Mouse (Mus musculus) embryonic fibroblast, embryonic 13.5 days (primary cell): ENCODE data around the gene Kcnn3. TPM values are rescaled to one million over a fixed set of nuclear protein-coding genes. Genes with fewer than 3 reads are reported as not detected.
A peak's percentile ranks its signal among the peaks of the same experiment; 100 is the strongest.

Experiments used
- H3K27ac ChIP-seq: 2 replicates; pipeline ENCODE4 v1.5.1; 2012; ENCODE audit warnings: low read length, control low read depth, inconsistent platforms; ENCODE audit not compliant: insufficient read depth
- H3K4me1 ChIP-seq: 2 replicates; pipeline ENCODE4 v1.6.1; 2011; ENCODE audit warnings: low read length; ENCODE audit not compliant: control insufficient read depth, insufficient read depth
- H3K4me3 ChIP-seq: 2 replicates; pipeline ENCODE4 v1.5.1; 2011; ENCODE audit warnings: mild to moderate bottlenecking, control low read depth, low read length; ENCODE audit not compliant: insufficient read depth
- CTCF ChIP-seq: IDR thresholded peaks from 2 replicates; pipeline ENCODE4 v1.5.1; 2011; ENCODE audit warnings: mild to moderate bottlenecking, control low read depth, low read length, moderate library complexity, borderline replicate concordance; ENCODE audit not compliant: insufficient read depth
- POLR2A ChIP-seq: IDR thresholded peaks from 2 replicates; pipeline ENCODE4 v1.6.1; 2011; ENCODE audit warnings: low read depth, mild to moderate bottlenecking, control low read depth, low read length, moderate library complexity
- polyA plus RNA-seq: library from polyadenylated mRNA; stranded (reverse); fragments of >200 nt; gene quantifications from 2 replicates; pipeline ENCODE4 v1.2.4, GENCODE M21; 2011; ENCODE audit warnings: low read depth; ENCODE audit not compliant: missing spikeins, insufficient read length

Gene Kcnn3
- polyA plus RNA-seq, 1 experiment, result 1.6 TPM

DNA sequence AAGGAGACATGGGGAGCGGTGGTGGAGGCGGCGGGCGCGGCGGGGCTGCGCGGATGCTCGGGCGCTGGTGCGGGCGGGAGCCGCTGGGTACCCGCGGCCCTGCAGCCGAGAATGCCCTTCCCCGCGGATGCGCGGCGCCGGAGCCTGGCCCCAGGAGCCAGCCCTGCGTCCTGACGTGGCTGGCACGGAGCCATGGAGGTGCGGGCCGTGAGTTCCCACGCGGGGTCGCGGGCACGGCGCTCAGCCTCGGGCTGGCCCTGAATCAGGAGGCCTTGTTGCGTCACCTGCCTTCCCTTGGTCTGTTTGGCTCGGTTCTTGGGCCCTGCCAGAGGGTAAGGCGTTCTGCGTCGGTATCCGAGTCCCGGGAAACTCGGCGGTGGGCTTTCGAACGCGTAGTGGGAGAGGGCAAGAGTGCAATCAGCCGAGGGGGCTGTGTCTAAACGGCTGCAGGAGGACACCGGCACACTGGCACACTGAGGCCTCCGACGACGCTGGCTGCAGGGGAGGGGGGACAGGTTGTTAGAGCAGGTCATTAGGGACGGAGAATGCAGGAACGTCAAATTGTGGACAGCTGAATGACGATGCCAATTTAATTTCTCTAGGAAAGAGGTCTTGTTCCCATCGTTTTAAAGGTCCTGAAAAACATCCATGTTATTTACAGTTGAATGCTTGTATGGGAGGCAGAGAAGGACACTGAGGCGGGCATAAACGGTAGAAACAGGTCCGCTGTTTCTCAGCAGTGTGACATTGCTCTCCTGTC, 195.4 kb downstream of the Kcnn3 start:
- TF ChIP-seq CTCF (no peak), POLR2A (no peak)
- peaks cover 3% of the 10 kb centered on the region; the same call in 1 of the 2 replicates for H3K4me1 ChIP-seq
- H3K4me3 ChIP-seq, result peak overlapping the region; percentile 63
- H3K27ac ChIP-seq, result no peak overlapping the region

DNA sequence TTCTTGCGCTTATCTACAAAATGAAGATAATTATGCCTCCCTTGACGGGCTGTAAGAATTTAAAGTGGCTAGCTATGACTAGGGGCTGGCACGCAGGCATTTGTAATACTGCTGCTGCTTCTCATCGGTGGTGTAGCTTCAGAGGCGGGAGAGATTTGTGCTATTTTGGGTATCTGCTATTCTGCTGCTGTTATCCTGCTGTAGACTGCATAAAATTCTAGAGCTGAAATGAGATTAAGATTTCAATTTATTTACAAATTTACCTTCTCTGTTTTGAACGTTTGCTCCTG, 195.9 kb downstream of the Kcnn3 start:
- H3K27ac ChIP-seq, result no peak overlapping the region
- peaks cover 3% of the 10 kb centered on the region; the same call in 1 of the 2 replicates for H3K4me1 ChIP-seq
- no peak for TF ChIP-seq CTCF
- TF ChIP-seq POLR2A, result no peak
- H3K4me3 ChIP-seq, result peak overlapping the region; percentile 63

DNA sequence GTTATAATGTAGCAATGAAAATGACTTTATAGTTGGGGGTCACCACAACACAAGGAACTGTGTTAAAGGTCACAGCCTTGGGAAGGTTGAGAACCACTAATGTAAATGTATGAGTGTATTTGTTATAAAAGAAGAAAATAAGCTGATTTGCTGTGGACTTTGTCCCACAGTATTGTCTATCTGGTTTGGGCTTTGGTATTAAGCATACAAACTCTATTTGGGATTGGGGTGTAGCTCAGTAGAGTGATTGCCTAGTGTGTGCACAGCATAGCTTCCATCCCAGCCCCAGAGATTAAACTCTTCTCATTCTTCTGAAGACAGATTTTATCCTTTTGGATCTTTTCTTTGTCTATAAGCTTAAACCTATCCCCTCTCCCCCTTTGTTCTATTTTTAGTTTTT, 202.1 kb downstream of the Kcnn3 start:
- Histone ChIP-seq H3K4me1 (peaks cover 2% of the 10 kb centered on the region; the same call in 1 of the 2 replicates), H3K4me3 (no peak overlapping the region), H3K27ac (no peak overlapping the region)
- TF ChIP-seq POLR2A, result no peak
- TF ChIP-seq CTCF, result no peak

DNA sequence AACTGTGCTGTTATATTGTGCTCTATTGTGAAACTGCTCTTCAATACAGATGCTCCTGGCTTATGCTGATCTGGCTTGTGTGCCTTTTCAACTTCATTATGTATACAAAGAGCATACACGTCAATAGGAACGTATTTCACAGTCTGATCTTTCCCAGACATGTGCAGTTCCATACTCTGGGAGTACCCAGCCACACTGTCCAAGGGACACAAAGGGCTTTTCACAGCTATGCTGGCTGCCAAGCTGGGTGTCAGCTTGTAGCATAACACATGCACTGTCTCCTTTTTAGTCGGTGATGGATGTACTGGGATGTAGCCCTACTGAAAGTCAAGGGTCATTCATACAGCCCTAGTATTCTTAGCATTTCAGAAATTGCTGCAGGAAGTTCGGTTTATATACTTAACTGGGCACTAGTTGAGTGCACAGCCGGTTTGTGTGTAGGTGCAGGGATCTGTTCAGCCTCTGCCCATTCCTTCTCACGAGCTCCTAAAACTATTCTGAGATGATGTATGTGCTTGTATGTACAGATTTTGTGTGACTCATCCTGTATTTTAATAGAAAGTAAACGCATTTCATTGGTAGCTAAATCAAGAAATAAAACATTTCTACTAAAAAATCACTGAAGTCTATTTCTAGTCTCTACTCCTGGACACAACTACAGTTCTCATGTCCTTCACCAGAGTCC, 203.6 kb downstream of the Kcnn3 start:
- Histone ChIP-seq H3K27ac (no peak overlapping the region), H3K4me1 (peaks cover 2% of the 10 kb centered on the region; the same call in 1 of the 2 replicates), H3K4me3 (no peak overlapping the region)
- TF ChIP-seq POLR2A (no peak), CTCF (no peak)

Other genes starting within 250 kb of the Kcnn3 start
- 91.5 and 103 TPM in 2 replicates for gene Slc50a1, start 249.6 kb upstream of the Kcnn3 start, polyA plus RNA-seq
- 4.1 and 7.1 TPM in 2 replicates for gene Efna1, start 239.0 kb upstream of the Kcnn3 start, polyA plus RNA-seq
- gene Efna3, start 197.2 kb upstream of the Kcnn3 start, polyA plus RNA-seq, result 7.1 and 8.7 TPM in 2 replicates
- gene Efna4, start 182.1 kb upstream of the Kcnn3 start, polyA plus RNA-seq, result 11.2 and 11.4 TPM in 2 replicates
- gene Adam15, start 170.2 kb upstream of the Kcnn3 start, polyA plus RNA-seq, result 112 and 136 TPM in 2 replicates
- gene Dcst2, start 158.2 kb upstream of the Kcnn3 start, polyA plus RNA-seq, result not detected in 2 replicates
- not detected in 2 replicates for gene Dcst1, start 154.9 kb upstream of the Kcnn3 start, polyA plus RNA-seq
- gene Zbtb7b, start 125.4 kb upstream of the Kcnn3 start, polyA plus RNA-seq, result 46.9 and 56.0 TPM in 2 replicates
- gene Lenep, start 117.4 kb upstream of the Kcnn3 start, polyA plus RNA-seq, result not detected in 2 replicates
- 10.9 and 11.2 TPM in 2 replicates for gene Flad1, start 108.3 kb upstream of the Kcnn3 start, polyA plus RNA-seq
- gene Cks1b, start 101.8 kb upstream of the Kcnn3 start, polyA plus RNA-seq, result 142 and 174 TPM in 2 replicates
- gene Shc1, start 101.7 kb upstream of the Kcnn3 start, polyA plus RNA-seq, result 224 and 227 TPM in 2 replicates
- gene Pygo2, start 90.0 kb upstream of the Kcnn3 start, polyA plus RNA-seq, result 42.4 and 45.2 TPM in 2 replicates
- 90.9 and 91.6 TPM in 2 replicates for gene Pbxip1, start 83.5 kb upstream of the Kcnn3 start, polyA plus RNA-seq
- 16.3 and 21.0 TPM in 2 replicates for gene Pmvk, start 65.6 kb upstream of the Kcnn3 start, polyA plus RNA-seq
- 23.2 and 24.1 TPM in 2 replicates for gene Adar, start 194.9 kb downstream of the Kcnn3 start, polyA plus RNA-seq
- gene Chrnb2, start 244.5 kb downstream of the Kcnn3 start, polyA plus RNA-seq, result 0.22 and 0.39 TPM in 2 replicates